Mouse (Mus musculus) cerebellum, adult 11 months (tissue): ENCODE data around the gene Fbxo42.

Experiments used
- DNase-seq: peaks from one replicate; pipeline ENCODE4 v3.0.0; 2022

The Fbxo42 gene

DNA sequence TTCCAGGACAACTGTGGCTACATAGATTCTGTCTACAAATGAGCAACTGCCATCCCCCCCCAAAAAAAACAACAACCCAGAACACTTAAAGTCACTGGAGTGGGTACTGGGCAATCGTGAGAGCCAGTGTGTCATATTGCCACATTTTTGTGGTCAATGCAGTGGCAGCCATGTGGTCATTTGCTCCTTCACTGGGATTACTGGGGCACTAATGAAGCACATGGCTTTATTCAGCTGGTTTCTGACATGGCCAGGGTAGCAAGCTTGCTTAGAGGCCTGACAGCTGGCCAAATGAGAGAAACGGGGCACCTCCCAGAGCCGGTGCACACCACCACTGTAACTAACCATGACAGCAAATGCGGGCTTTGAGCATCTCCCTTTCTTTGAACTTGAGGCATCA, 30.8 kb downstream of the Fbxo42 start:
- DNase-seq = no peak

DNA sequence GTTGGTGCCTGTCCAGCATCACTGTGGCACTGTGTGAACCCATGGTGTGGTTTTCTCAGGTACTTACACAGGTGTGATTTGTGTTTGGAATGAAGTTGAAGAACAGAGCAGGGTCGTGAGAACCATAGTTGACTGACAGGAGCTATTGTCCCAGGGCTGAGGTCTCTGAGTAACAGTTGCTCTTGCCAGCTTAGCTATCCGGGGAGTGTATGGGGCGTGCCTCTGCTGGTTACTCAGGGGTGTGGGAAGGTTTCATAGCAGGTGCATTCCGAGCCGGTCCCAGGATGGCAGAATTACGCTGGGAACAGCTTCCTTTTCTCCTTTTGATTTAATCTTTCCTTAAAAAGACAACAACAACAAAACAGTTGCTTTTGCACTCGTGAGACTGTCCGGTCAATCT, 33.1 kb downstream of the Fbxo42 start:
- DNase-seq = no peak

DNA sequence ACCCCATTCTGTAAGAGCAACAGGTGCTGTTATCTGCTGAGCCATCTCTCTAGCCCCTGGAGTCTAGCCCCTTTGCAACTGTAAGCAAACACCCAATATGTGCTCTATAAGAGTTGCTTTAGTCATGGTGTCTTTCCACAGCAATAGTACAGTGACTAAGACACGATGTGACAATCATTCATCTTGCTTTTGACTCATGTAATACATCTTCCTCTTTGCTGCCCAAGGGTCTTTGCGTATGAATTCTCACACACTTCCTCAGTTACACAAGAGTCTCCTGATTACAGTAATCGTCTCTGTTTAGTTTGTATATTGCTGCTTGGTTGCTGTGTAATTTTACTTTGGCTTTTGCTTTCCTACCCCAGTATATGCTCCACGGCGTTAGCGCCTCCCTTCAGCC, 34.3 kb downstream of the Fbxo42 start:
- DNase-seq = no peak

- no peak for DNase-seq
Observed at GRCm38 (mm10) chr4:141183932-141184331, 36.2 kb downstream of the Fbxo42 start.

DNA sequence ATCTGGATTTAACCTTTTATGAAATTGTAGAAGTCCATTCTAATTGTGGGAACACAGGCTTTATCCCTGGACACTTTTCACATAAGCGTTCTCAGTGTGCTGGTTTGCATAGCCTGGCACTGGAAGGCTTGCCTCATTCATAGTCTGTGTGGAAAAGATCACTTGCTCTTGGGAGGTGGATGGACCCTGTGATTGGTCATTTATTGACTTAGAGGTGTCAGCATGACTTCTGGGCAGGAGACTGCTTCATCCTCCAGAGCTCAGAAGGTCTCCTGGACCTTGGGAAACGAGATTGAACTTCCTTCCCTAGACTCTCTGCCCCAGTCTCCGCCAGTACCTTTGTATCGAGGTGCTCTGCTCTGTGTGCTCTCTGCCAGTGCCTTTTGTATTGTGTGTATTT, 36.7 kb downstream of the Fbxo42 start:
- DNase-seq = no peak

DNA sequence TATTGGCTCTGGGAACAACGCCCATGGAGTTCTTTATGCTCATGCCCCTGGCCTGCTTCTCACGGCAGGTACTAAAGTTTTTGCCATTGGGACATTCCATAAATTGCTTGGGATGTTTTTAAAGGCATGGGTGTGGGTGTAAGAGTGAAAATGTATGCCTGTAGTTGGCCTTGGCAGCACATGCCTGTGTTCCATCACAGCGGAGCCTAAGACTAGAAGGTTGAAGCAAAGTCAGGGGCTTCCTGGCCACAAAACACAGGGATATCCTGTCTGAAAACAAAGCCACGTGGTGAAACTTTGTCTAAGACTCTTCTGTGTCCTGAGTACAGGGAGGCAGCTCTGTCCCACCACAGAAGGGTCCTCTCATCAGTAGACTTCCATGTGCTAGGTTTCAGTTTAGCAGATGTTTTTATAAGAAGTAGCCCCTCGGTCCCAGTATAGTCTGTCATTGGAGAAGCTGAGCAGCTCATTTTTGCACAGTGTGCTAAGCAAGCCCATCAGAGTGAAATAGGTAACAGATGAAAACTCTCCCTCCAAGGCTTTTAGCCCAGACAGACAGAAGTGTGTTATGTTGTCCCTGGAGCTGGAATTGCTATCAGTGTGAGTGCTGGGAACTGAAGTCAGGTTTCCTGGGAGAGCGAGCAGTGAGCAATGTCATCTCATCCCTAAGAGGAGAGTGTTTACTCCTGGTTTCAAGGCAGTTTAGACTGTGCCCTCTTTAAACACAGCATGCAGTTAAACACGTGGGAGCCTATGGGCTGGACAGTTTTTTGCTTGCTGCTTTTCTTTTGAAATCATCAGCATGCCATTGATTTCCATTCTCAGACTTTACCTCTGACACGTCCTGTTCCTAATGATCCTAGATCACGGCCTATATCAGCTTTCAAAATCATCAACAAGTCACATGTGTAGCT, 39.5 kb downstream of the Fbxo42 start:
- DNase-seq = no peak

DNA sequence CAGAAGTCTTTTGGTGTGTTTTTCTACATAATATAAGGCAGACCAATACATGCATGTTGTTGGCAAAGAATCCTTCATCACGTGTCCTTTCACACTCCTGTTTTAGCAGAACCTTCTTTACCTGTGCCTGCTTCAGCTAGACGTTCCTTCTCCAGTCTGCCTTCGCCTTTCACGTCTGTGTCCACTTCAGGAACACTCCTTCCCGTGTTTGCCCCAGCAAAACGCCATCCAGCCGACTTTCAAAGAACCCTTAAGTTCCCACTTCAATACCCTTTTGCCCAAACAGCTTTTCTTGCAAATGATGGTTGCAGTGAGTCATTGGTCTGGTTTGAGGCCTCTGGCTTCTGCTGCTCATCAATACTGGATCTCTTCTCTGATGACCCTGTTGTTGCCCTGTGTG, 43.6 kb downstream of the Fbxo42 start:
- DNase-seq = no peak

DNA sequence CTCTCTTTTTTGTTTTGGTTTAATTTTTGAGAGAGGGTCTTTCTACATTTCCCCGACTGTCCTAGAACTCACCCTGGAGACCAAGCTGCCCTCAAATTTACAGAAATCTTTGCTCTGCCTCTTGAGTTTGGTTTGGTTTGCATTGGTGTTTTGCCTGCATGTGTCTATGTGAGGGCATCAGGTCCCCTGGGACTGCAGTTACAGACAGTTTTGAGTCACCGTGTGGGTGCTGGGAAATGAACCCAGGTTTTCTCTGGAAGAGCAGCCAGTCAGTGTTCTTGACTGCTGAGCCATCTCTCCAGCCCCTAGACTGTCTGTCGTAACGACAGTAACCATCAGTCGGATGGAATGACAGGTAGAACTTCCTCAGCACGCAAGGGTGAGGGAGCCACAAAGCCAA, 46.8 kb downstream of the Fbxo42 start:
- DNase-seq = no peak

DNA sequence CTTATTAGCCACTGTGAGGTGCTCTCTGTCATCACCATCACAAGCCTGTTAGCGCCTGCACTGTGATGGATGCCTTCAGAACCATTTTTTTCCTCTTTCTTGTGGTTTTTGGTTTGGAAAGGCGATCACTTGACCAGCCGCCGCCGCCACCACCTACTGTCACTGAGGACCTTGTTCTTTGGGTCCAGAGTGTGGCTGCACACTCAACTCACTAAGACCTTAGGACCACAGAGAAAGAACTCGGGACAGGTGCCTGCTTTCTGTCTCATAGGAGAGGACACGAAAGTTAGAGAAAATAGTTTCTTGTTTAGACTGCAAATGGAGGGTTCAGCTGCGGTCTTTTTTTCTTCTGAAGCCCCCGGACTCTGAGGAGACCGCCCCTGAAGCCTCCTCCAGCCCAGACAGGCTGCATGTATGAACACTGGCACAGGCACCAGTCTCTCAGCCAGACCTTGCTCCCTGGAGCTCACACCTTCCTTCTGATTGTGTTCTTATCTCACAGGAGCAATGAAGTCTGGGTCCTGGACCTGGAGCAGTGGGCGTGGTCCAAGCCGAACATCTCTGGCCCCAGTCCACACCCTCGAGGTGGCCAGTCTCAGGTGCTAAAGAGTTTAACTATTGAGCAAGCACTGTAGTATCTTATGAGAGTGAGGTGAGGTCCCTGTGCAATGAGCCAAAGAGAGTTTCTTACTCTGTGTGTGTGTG, 49.4 kb downstream of the Fbxo42 start:
- no peak for DNase-seq

- DNase-seq = no peak
Observed at GRCm38 (mm10) chr4:141197686-141198035, 49.9 kb downstream of the Fbxo42 start.

GRCm38 (mm10) chr4:141200906-141201305, 53.2 kb downstream of the Fbxo42 start:
- DNase-seq = no peak

- no peak for DNase-seq
Observed at GRCm38 (mm10) chr4:141202192-141202591, 54.5 kb downstream of the Fbxo42 start.

GRCm38 (mm10) chr4:141204580-141205061, 56.9 kb downstream of the Fbxo42 start:
- no peak for DNase-seq

GRCm38 (mm10) chr4:141207081-141207480, 59.4 kb downstream of the Fbxo42 start:
- no peak for DNase-seq

DNA sequence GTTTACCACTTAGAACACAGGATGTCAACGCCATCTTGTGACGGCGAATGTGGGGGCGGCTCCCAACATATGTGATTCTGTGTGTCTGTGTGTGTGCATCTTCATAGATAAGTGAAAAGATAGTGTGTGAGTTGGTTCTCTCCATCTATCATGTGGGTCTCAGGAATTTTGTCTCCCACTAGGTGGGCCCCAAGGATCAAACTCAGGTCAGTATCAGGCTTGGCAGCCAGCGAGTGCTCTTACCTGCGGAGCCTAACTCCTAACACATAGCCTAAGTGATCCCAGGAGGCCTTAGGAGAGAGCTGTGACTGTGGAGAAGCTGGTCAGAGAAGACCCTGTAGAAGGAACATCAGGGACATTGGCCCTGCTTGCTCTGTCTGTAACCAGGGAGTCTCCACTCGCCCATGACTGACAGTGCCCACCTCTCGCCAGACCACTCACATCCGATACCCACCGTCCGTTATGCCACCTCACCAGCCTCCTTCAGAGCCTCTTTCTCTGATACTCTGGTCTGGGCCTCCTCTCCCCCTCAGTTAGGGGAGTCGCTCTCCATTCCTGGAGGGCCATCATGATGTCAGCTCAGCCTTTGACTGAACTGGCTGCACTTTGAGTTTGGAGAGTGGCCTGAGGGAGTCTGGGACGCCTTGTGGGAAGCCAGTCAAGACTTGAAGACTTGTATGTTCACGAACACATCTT, 63.0 kb downstream of the Fbxo42 start:
- no peak for DNase-seq

DNA sequence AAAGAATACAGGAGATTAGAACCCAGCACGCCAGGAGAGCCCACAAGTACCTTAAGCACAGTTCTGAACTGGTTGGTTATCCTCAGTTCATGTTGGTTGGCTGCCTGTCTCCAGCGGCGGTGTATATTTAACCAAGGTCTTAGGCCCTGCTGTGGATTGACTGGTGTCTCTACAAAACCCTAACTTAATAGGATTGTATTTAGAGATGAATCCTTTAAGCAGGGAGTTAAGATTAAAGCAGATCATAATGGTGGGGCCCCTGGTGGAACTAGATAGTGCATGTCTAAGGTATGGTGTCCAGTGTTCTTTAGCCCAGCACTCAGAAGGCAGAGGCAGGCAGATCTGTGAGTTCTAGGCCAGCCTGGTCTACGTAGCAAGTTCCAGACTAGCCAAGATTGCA, 63.9 kb downstream of the Fbxo42 start:
- DNase-seq = no peak

GRCm38 (mm10) chr4:141212892-141213291, 65.2 kb downstream of the Fbxo42 start:
- no peak for DNase-seq

DNA sequence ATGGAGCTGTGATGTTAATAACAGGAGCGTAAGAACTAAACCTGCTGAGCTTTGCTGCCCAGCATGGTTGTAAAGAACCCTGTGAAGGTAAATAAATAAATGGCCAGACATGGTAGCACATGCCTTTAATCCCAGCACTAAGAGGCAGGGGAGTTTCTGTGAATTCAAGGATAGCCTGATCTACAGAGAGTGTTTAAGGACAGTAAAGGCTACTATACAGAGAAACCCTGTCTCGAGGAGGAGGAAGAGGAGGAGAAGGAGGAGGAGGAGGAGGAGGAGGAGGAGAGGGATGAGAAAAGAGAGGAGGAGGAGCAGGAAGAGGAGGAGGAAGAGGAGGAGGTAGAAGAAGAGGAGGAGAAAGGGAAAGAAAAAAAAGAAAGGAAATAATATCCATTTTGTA, 65.6 kb downstream of the Fbxo42 start:
- DNase-seq = no peak

- DNase-seq = peak; percentile 93
Observed at GRCm38 (mm10) chr4:141213770-141214336, 66.1 kb downstream of the Fbxo42 start, which contains the start of gene Rsg1. Gene Rsg1, plus strand, starts transcription at chr4:141213956.

GRCm38 (mm10) chr4:141214337-141214851, 66.7 kb downstream of the Fbxo42 start:
- DNase-seq = peak; percentile 30

DNA sequence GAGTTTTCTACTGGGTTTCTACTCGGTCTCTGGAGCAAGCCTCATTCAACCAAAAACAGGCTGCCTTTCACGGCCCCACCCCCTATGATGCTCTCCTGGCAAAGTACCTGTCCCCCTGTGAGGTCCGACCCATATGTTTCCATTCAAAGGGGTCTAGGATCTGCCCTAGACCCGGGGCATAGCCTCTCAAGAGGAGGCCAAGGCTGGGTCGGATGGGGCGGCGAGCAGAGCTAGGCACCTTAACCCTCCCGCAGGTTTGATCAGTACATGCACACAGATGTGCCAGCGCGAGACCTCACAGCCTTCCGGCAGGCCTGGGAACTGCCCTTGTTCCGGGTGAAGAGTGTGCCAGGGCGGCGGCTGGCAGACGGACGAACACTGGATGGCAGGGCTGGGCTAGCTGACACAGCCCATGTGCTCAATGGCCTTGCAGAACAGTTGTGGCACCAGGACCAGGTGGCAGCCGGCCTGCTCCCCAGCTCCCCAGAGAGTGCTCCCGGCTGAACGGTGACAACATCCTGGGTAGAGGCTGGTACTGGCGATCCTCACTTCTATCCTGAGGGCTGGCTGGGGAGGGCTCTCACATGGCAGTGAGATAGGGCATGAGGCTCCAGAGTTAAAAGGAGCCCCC, 72.0 kb downstream of the Fbxo42 start:
- no peak for DNase-seq

DNA sequence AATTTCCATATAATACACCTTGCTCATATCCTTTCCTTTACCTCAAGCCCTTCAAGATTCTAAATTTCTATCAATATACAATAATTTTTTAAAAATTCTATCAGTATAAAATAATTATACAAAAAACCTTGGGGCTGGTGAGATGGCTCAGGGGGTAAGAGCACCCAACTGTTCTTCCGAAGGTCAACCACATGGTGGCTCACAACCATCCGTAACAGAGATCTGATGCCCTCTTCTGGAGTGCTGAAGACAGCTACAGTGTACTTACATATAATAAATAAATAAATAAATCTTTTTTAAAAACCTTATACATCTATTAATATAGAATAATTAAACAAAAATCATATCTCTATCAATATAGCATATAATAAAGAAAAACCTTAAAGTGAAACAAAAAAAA, 74.1 kb downstream of the Fbxo42 start:
- DNase-seq = no peak
